Mouse (Mus musculus): ENCODE data around the gene Ttll11.

The Ttll11 gene

GRCm38 (mm10) chr2:35979644-35980021 lies at the start of gene Ttll11:
Ttll11 (minus strand) TSS chr2:35979913.
- DNase-seq, result peak; percentile 95 to 97

- DNase-seq, result peak; percentile 67 to 77
Measured at GRCm38 (mm10) chr2:36023291-36023690, 43.6 kb upstream of the Ttll11 start.

GRCm38 (mm10) chr2:36021385-36022159 lies 41.9 kb upstream of the Ttll11 start:
- peak; percentile 94 for DNase-seq

DNA sequence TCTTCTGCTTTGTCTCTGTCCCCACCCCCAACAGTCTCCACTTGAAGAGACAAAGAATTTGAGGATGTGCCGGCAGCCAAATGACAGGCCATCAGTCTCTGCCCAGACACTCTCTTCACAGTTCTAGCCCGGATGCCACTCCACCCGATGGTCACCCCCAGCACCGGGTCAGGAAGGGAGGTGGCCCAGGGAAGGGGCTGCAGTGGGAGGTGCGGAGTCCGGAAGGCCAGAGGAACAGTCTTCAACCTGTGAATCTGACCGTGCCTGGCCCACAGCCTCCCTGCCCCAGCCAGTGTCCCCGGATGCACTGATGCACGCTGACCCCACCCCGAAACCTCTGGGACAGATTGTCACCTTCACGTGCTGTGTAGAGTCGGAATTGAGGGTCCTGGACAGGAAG lies 33.3 kb upstream of the Ttll11 start:
- peak; percentile 40 to 61 for DNase-seq

DNA sequence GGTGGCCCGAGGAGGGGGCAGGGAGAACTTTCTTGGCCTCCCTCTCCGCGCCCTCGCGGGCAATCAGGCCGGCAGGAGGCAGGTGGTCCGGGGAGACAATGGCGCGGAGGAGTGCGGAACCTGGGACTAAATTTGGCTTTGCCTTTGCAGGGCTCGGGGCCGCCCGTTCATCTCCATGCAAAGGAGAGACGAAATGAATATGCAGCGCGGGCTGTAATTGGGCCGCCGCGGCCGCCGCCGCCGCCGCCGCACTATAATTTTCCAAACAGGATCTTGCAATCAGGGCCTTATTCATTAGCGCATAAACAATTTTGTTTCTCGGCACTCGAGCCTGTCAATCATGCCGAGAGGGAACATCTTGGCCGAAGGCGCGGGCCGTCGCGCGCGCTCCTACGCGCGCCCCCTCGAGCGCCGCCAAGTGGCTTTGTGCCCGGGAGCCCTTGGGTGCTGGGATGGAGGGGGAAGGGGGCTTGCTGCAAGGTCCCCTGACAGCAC lies 31.7 kb upstream of the Ttll11 start:
- DNase-seq, result peak; percentile 44 to 56

DNA sequence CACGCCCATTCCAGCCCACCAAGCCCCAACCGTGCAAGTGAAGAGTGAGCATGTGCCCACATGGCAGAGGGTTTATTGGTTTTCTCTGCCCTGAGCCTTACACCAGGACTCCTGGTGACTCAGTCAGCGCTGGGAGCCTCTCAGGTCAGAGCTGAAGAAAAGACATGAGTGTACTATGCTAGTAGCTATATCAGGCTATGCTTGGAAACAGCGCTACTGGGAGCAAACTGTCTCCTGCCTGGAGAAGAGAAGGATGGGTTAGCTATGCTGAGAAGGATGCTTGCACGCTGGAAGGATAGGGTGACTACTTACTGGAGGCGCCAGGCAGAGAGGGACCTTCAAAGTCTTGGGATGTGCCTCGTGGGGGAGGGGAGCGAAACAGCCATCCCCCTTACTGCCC lies 30.9 kb upstream of the Ttll11 start:
- no peak for DNase-seq

- DNase-seq, result peak; percentile 82 to 83
Measured at GRCm38 (mm10) chr2:36009386-36009785, 29.7 kb upstream of the Ttll11 start.

- peak; percentile 57 to 62 for DNase-seq
Measured at GRCm38 (mm10) chr2:36008071-36008470, 28.4 kb upstream of the Ttll11 start.

GRCm38 (mm10) chr2:36002188-36002587 lies 22.5 kb upstream of the Ttll11 start:
- no peak for DNase-seq

DNA sequence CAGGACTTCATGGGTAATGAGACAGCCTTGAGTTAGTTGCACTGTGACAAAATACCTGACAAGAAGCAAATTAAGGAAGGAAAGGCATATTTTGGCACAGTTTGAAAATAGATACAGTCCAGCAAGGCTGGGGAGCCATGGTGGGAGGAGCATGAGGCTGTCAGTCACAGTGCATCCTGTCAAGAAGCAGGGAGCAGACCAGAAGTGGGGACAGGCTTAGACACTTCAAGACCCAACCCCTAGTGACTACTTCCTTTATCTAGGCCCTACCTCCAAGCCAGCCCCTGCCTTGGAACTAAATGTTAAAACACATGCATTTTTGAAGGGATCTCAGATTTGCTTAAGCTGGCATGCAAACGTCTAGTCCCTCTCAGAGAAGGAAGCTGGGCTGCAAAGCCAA lies 20.7 kb upstream of the Ttll11 start:
- no peak for DNase-seq

GRCm38 (mm10) chr2:35999212-35999611 lies 19.5 kb upstream of the Ttll11 start:
- DNase-seq, result no peak

GRCm38 (mm10) chr2:35998416-35998815 lies 18.7 kb upstream of the Ttll11 start:
- DNase-seq, result no peak

- DNase-seq, result no peak
Measured at GRCm38 (mm10) chr2:35996753-35997152, 17.0 kb upstream of the Ttll11 start.

- DNase-seq, result no peak
Measured at GRCm38 (mm10) chr2:35994303-35994702, 14.6 kb upstream of the Ttll11 start.

GRCm38 (mm10) chr2:35993481-35993880 lies 13.8 kb upstream of the Ttll11 start:
- DNase-seq, result no peak

GRCm38 (mm10) chr2:35992259-35992658 lies 12.5 kb upstream of the Ttll11 start:
- no peak for DNase-seq

DNA sequence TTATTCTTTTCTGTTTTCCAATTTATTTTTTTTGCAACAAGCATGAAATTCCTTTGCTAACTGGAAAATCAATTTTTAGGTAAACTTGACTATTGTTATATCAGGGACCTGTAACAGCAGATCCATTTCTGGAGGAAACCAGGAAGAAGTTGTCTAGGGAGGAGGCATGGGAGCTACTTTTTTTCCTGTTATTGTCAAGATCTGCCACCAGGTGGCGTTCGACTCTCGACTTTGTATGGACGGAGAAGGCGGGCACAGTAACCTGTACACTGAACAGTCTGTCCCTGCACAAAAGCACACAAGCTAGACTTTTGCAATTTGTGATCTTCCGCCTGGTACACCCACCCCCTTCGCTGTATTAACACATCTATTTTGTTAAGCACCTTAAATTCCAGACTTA lies 4.2 kb upstream of the Ttll11 start:
- DNase-seq, result peak; percentile 68 to 77

DNA sequence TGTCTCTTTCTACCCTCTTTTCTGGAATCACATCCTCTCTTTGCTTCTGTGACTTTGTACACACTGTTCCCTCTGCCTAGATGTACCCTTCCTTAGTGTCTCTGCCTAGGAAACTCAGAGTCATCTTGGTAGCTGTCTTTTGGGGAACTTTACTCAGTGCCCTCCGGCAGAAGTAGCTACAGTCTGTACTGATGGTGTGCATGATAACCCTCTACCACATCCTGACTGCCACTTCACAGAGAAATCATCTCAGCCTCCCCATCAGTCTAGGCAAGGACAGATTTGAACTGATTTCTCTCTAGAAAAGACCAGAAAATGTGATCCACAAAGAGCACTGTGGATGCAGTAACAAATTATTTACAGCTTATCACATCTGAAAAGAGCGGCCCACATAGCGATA lies 2.2 kb upstream of the Ttll11 start:
- DNase-seq, result no peak

DNA sequence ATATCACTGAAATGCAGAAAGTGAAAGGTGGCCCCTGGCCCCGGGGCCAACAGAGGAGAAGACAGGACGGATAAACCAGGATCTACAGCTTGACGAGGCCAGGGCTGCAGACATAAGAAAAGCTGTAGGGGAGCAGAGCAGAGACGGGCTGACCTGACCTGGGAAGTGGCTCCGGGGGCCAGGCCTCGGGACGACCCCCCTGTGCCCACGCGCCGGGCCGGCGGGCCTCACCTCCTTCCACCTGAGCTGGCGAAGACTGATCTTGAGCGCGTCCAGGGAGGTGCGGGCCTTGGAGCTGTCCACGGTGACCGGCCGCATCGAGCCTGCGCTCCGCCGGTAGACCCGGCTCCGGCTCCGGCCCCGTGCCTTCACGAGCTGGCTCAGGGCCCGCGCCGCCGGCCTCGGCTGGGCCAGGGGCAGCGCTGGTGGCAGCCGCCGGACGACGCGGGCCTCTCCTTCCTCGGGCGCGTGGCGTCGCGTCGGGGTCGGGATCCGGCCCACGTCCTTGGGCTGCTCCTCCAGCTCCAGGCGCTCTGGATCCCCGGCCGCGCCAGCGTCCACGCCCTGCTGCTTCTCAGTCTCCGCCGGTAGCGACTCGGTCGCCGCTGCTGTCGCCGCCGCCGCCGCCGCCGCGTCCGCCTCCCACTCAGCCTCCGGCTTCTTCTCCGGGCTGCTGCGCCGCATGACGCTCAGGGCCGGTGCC lies 621 bp downstream of the Ttll11 start:
- DNase-seq, result peak; percentile 62 to 73

GRCm38 (mm10) chr2:35978276-35978933 lies 1.3 kb downstream of the Ttll11 start:
- DNase-seq, result peak; percentile 25 to 55

- no peak for DNase-seq
Measured at GRCm38 (mm10) chr2:35977749-35978148, 2.0 kb downstream of the Ttll11 start.

- DNase-seq, result peak in 1 of 2 experiments; percentile 12
Measured at GRCm38 (mm10) chr2:35972259-35973001, 7.3 kb downstream of the Ttll11 start.
